Mouse (Mus musculus) lung, postnatal 4 days (tissue): Measurements from ENCODE around the gene Dhx34.
A peak's percentile ranks its signal among the peaks of the same experiment; 100 is the strongest.
"Not testable (repeated sequence)": the region's sequence is repeated elsewhere in the genome, so short reads cannot be mapped to it uniquely, and the experiment has no call there.

Experiments used
- DNase-seq, 2 experiments: peaks; one replicate each; pipeline ENCODE4 v3.0.0; 2021

Dhx34 gene

GRCm38 (mm10) chr7:16221582-16222272 lies at the start of gene Dhx34:
TSS of gene Dhx34 (minus strand) at chr7:16222037.
- DNase-seq = peak; percentile 97

GRCm38 (mm10) chr7:16271139-16271538 lies 49.3 kb upstream of the Dhx34 start:
- DNase-seq = no peak

GRCm38 (mm10) chr7:16266593-16266992 lies 44.8 kb upstream of the Dhx34 start:
- DNase-seq = not testable (repeated sequence)

- DNase-seq = no peak
Observed at GRCm38 (mm10) chr7:16265856-16266255, 44.0 kb upstream of the Dhx34 start.

GRCm38 (mm10) chr7:16263843-16264242 lies 42.0 kb upstream of the Dhx34 start:
- DNase-seq = no peak

GRCm38 (mm10) chr7:16263015-16263787 lies 41.4 kb upstream of the Dhx34 start:
- DNase-seq = peak; percentile 69 to 83

- no peak for DNase-seq
Observed at GRCm38 (mm10) chr7:16261097-16261496, 39.3 kb upstream of the Dhx34 start.

- no peak for DNase-seq
Observed at GRCm38 (mm10) chr7:16259110-16259590, 37.3 kb upstream of the Dhx34 start, which contains the start of gene C5ar1. TSS of gene C5ar1 (minus strand) at chr7:16259540.

- DNase-seq = peak in 1 of 2 experiments; percentile 54
Observed at GRCm38 (mm10) chr7:16257830-16258229, 36.0 kb upstream of the Dhx34 start.

GRCm38 (mm10) chr7:16255963-16256362 lies 34.1 kb upstream of the Dhx34 start:
- not testable (repeated sequence) for DNase-seq

GRCm38 (mm10) chr7:16254195-16254594 lies 32.4 kb upstream of the Dhx34 start:
- no peak for DNase-seq

- DNase-seq = no peak
Observed at GRCm38 (mm10) chr7:16250687-16251086, 28.9 kb upstream of the Dhx34 start.

- no peak for DNase-seq
Observed at GRCm38 (mm10) chr7:16245958-16246357, 24.1 kb upstream of the Dhx34 start.

GRCm38 (mm10) chr7:16244067-16244466 lies 22.2 kb upstream of the Dhx34 start, which contains the start of gene C5ar2:
TSS of gene C5ar2 (minus strand) at chr7:16244154.
- DNase-seq = peak; percentile 64 to 66

- no peak for DNase-seq
Observed at GRCm38 (mm10) chr7:16242198-16242597, 20.4 kb upstream of the Dhx34 start.

GRCm38 (mm10) chr7:16241787-16242186 lies 19.9 kb upstream of the Dhx34 start:
- DNase-seq = no peak

GRCm38 (mm10) chr7:16240978-16241303 lies 19.1 kb upstream of the Dhx34 start:
- DNase-seq = no peak

GRCm38 (mm10) chr7:16240281-16240977 lies 18.6 kb upstream of the Dhx34 start:
- no peak for DNase-seq

GRCm38 (mm10) chr7:16239554-16239997 lies 17.7 kb upstream of the Dhx34 start:
- DNase-seq = peak; percentile 65 to 73

GRCm38 (mm10) chr7:16229869-16230268 lies 8.0 kb upstream of the Dhx34 start:
- no peak for DNase-seq

- DNase-seq = no peak
Observed at GRCm38 (mm10) chr7:16213986-16214385, 7.9 kb downstream of the Dhx34 start.

GRCm38 (mm10) chr7:16213196-16213595 lies 8.6 kb downstream of the Dhx34 start:
- DNase-seq = no peak

GRCm38 (mm10) chr7:16210862-16211365 lies 10.9 kb downstream of the Dhx34 start:
- DNase-seq = peak; percentile 38 to 46
